Mouse (Mus musculus) hindbrain, postnatal 0 days (tissue): ENCODE results near the gene Olfr282. TPM values are rescaled to one million over a fixed set of nuclear protein-coding genes. Genes with fewer than 3 reads are reported as not detected.

ENCODE experiments used
- ATAC-seq: fragments of 200-750 bp; cut with Nextera tagmentation; 2 replicates; pipeline ENCODE4 v1.8.0; 2017; ENCODE audit warnings: mild to moderate bottlenecking, moderate TSS enrichment, moderate library complexity
- DNase-seq: peaks from one replicate; pipeline ENCODE4 v3.0.0-alpha.2; 2015; ENCODE audit warnings: low spot score
- H3K27ac ChIP-seq: fragments of 300-500 bp; sonication (generic); 2 replicates; pipeline ENCODE4 v1.5.1; 2014; ENCODE audit warnings: mild to moderate bottlenecking
- H3K27me3 ChIP-seq: fragments of 300-500 bp; sonication (generic); 2 replicates; pipeline ENCODE4 v1.6.1; 2014; ENCODE audit warnings: low read length, mixed read lengths; ENCODE audit not compliant: insufficient read depth
- H3K36me3 ChIP-seq: fragments of 300-500 bp; sonication (generic); 2 replicates; pipeline ENCODE4 v1.6.1; 2014; ENCODE audit warnings: low read length, mixed read lengths; ENCODE audit not compliant: insufficient read depth
- H3K4me1 ChIP-seq: fragments of 300-500 bp; sonication (generic); 2 replicates; pipeline ENCODE4 v1.6.1; 2014; ENCODE audit warnings: antibody characterized with exemption, low read length, mixed read lengths; ENCODE audit not compliant: insufficient read depth
- H3K4me2 ChIP-seq: fragments of 300-500 bp; sonication (generic); 2 replicates; pipeline ENCODE4 v1.6.1; 2014; ENCODE audit warnings: low read depth, mild to moderate bottlenecking, low read length, moderate library complexity, mixed read lengths
- H3K4me3 ChIP-seq: fragments of 300-500 bp; sonication (generic); 2 replicates; pipeline ENCODE4 v1.5.1; 2014; ENCODE audit warnings: low read length
- H3K9ac ChIP-seq: fragments of 300-500 bp; sonication (generic); replicated peaks from 2 replicates; pipeline ENCODE4 v1.6.1; 2014; ENCODE audit warnings: mild to moderate bottlenecking, low read length, moderate library complexity, mixed read lengths
- H3K9me3 ChIP-seq: fragments of 300-500 bp; sonication (generic); 2 replicates; pipeline ENCODE4 v1.6.1; 2016; ENCODE audit warnings: low read length, mixed read lengths
- CTCF ChIP-seq: IDR thresholded peaks from 2 replicates; pipeline ENCODE4 v1.5.1; 2016; ENCODE audit warnings: antibody characterized with exemption, control low read depth, low read depth
- WGBS: fragments of 180-500 bp; shearing (Covaris S2); extraction: QIAGEN DNeasy Blood & Tissue Kit; methylation state at CpG from one replicate; pipeline ENCODE4 v1.1.7; 2014; 5-methylcytosine and 5-hydroxymethylcytosine counted together
- polyA plus RNA-seq: library from polyadenylated mRNA; unstranded; fragments of >200 nt; fragmentation: Nextera tagmentation; extraction: Ambion mirVana; gene quantifications from 2 replicates; pipeline ENCODE4 v1.2.1, GENCODE M21; 2015
- total RNA-seq: library from RNA; depleted of rRNA; stranded (reverse); fragments of >200 nt; gene quantifications from 2 replicates; pipeline ENCODE4 v1.2.3, GENCODE M21; 2014; rRNA removed

Gene Olfr282
- total and polyA plus RNA-seq, 2 experiments from 2014 or later: not detected

GRCm38 (mm10) chr15:98483907-98484886, 53.2 kb downstream of the Olfr282 start:
- Histone ChIP-seq H3K9me3 (no peaks in the 10 kb centered on the region), H3K9ac (no peak overlapping the region), H3K4me3 (no peak overlapping the region), H3K27me3 (no peaks in the 10 kb centered on the region), H3K27ac (no peak overlapping the region), H3K4me2 (no peak overlapping the region), H3K36me3 (no peaks in the 10 kb centered on the region), H3K4me1 (peaks cover 3% of the 10 kb centered on the region; the same call in 1 of the 2 replicates)
- no peak for ATAC-seq
- DNase-seq: no peak
- 79% methylated on average over 18 of the region's 18 CpGs for WGBS
- TF ChIP-seq CTCF: no peak

DNA sequence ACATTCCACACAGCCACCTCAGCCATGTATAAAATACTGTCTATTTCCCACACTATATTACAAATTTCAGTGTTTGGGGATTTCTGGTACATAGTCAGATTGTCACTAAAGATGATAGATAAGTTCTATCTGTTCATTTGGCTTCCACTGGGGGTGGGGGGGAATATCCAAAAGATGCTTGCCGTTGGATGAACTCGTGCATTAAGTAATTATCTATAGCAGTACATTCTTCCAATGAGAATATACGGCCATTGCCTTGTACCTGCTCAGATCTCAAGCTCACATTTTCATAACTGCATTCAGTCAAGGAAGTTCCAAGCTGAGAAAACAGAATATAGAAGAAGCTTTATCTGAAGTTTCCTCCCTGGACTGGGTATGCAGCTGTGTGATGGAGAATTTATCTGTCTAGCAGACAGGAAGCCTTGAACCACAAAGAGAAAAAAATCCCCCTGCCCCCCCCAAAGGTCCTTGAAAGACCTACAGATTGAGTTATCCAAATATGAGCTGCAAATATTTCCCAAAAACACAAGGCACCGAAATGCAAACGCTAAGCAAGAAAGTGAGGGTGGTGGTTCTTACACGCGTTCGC, 55.5 kb downstream of the Olfr282 start:
- no peak for ATAC-seq
- DNase-seq: no peak
- no peak overlapping the region for H3K27ac ChIP-seq
- no peak overlapping the region for H3K4me2 ChIP-seq
- peaks cover 3% of the 10 kb centered on the region; the same call in 1 of the 2 replicates for H3K4me1 ChIP-seq
- H3K9me3 ChIP-seq: no peaks in the 10 kb centered on the region
- H3K9ac ChIP-seq: no peak overlapping the region
- H3K27me3 ChIP-seq: no peaks in the 10 kb centered on the region
- TF ChIP-seq CTCF: no peak
- H3K4me3 ChIP-seq: no peak overlapping the region
- 93% methylated on average over 8 of the region's 8 CpGs for WGBS
- no peaks in the 10 kb centered on the region for H3K36me3 ChIP-seq

Other genes with a start within 250 kb of the Olfr282 start
- gene Olfr288, start 235.7 kb upstream of the Olfr282 start, total RNA-seq: not detected in 2 replicates
- not detected in 2 replicates for gene Olfr288, start 235.7 kb upstream of the Olfr282 start, polyA plus RNA-seq
- gene Gm44579, start 210.2 kb upstream of the Olfr282 start, total RNA-seq: not detected in 2 replicates
- gene Gm44579, start 210.2 kb upstream of the Olfr282 start, polyA plus RNA-seq: 0.08 and 0.28 TPM in 2 replicates
- 2.0 and 5.4 TPM in 2 replicates for gene Olfr287, start 210.2 kb upstream of the Olfr282 start, total RNA-seq
- gene Olfr287, start 210.2 kb upstream of the Olfr282 start, polyA plus RNA-seq: 2.0 and 2.3 TPM in 2 replicates
- 0.26 TPM in 1 of 2 replicates, not detected in the other for gene Olfr286, start 196.8 kb upstream of the Olfr282 start, total RNA-seq
- not detected in 2 replicates for gene Olfr286, start 196.8 kb upstream of the Olfr282 start, polyA plus RNA-seq
- gene H1fnt, start 173.9 kb upstream of the Olfr282 start, total RNA-seq: not detected in 2 replicates
- not detected in 2 replicates for gene H1fnt, start 173.9 kb upstream of the Olfr282 start, polyA plus RNA-seq
- 11.2 and 15.1 TPM in 2 replicates for gene Zfp641, start 135.1 kb upstream of the Olfr282 start, total RNA-seq
- 7.3 and 9.0 TPM in 2 replicates for gene Zfp641, start 135.1 kb upstream of the Olfr282 start, polyA plus RNA-seq
- gene Olfr285, start 113.9 kb upstream of the Olfr282 start, total RNA-seq: not detected in 2 replicates
- not detected in 2 replicates for gene Olfr285, start 113.9 kb upstream of the Olfr282 start, polyA plus RNA-seq
- not detected in 2 replicates for gene Olfr284, start 90.2 kb upstream of the Olfr282 start, total RNA-seq
- not detected in 2 replicates for gene Olfr284, start 90.2 kb upstream of the Olfr282 start, polyA plus RNA-seq
- not detected in 2 replicates for gene Olfr283, start 50.3 kb upstream of the Olfr282 start, total RNA-seq
- not detected in 2 replicates for gene Olfr283, start 50.3 kb upstream of the Olfr282 start, polyA plus RNA-seq
- not detected in 2 replicates for gene Olfr281, start 21.4 kb downstream of the Olfr282 start, total RNA-seq
- gene Olfr281, start 21.4 kb downstream of the Olfr282 start, polyA plus RNA-seq: not detected in 2 replicates
- not detected in 2 replicates for gene OR5BS1P, start 38.7 kb downstream of the Olfr282 start, total RNA-seq
- not detected in 2 replicates for gene OR5BS1P, start 38.7 kb downstream of the Olfr282 start, polyA plus RNA-seq
- not detected in 2 replicates for gene Lalba, start 51.5 kb downstream of the Olfr282 start, total RNA-seq
- not detected in 2 replicates for gene Lalba, start 51.5 kb downstream of the Olfr282 start, polyA plus RNA-seq
- not detected in 2 replicates for gene Olfr279, start 61.2 kb downstream of the Olfr282 start, total RNA-seq
- gene Olfr279, start 61.2 kb downstream of the Olfr282 start, polyA plus RNA-seq: not detected in 2 replicates
- 53.3 and 69.6 TPM in 2 replicates for gene Kansl2, start 103.0 kb downstream of the Olfr282 start, total RNA-seq
- gene Kansl2, start 103.0 kb downstream of the Olfr282 start, polyA plus RNA-seq: 95.1 and 96.8 TPM in 2 replicates
- 31.2 and 42.4 TPM in 2 replicates for gene Ccnt1, start 139.7 kb downstream of the Olfr282 start, total RNA-seq
- gene Ccnt1, start 139.7 kb downstream of the Olfr282 start, polyA plus RNA-seq: 42.7 and 42.9 TPM in 2 replicates
- not detected in 2 replicates for gene 4930415O20Rik, start 139.8 kb downstream of the Olfr282 start, total RNA-seq
- gene 4930415O20Rik, start 139.8 kb downstream of the Olfr282 start, polyA plus RNA-seq: not detected in 2 replicates
- 35.1 and 43.2 TPM in 2 replicates for gene Adcy6, start 178.9 kb downstream of the Olfr282 start, total RNA-seq
- gene Adcy6, start 178.9 kb downstream of the Olfr282 start, polyA plus RNA-seq: 5.8 and 6.2 TPM in 2 replicates
- 166 and 183 TPM in 2 replicates for gene Cacnb3, start 199.6 kb downstream of the Olfr282 start, total RNA-seq
- gene Cacnb3, start 199.6 kb downstream of the Olfr282 start, polyA plus RNA-seq: 75.0 and 83.1 TPM in 2 replicates
- gene Ddx23, start 231.7 kb downstream of the Olfr282 start, total RNA-seq: 52.9 and 68.7 TPM in 2 replicates
- 20.1 and 23.4 TPM in 2 replicates for gene Ddx23, start 231.7 kb downstream of the Olfr282 start, polyA plus RNA-seq
- gene Rnd1, start 246.2 kb downstream of the Olfr282 start, total RNA-seq: 22.3 and 26.7 TPM in 2 replicates
- gene Rnd1, start 246.2 kb downstream of the Olfr282 start, polyA plus RNA-seq: 16.2 and 16.3 TPM in 2 replicates